ENCODE assay signal across 16 mouse cellular contexts in genomic region chr6:78551666-78552352, GRCm38 (mm10).
DNase-seq lines count a peak whose midpoint lies in the region; ATAC-seq lines count a peak whose summit lies in the region.
"Had no signal": no experiment of that assay in that cellular context is flagged by ENCODE, and none has a peak within 500 bp of the region (broad histone marks: within the 10 kb centered on the region; RNA-seq: fewer than 3 reads in every experiment).

No protein-coding gene starts in this region.

- H3K9ac ChIP-seq in forebrain, embryonic 16.5 days (replicated peaks; ENCODE audit: low read depth, low read length): no peak overlapping the region
- H3K9ac ChIP-seq in neural tube, embryonic 12.5 days: no peak overlapping the region
- H3K9ac ChIP-seq: heart, embryonic 15.5 days; liver, embryonic 15.5 days; stomach, embryonic 15.5 days had no signal

- ATAC-seq in frontal cortex, adult (ENCODE audit: low TSS enrichment): peak; percentile 50
- no peak for ATAC-seq in forebrain, embryonic 16.5 days
- ATAC-seq in neural tube, embryonic 12.5 days (ENCODE audit: low FRiP score, low read depth): peak; percentile 87

- H3K27me3 ChIP-seq in forebrain, embryonic 16.5 days (replicated peaks; ENCODE audit: control insufficient read depth, insufficient read depth, low read length): no peaks in the 10 kb centered on the region
- no peaks in the 10 kb centered on the region for H3K27me3 ChIP-seq in neural tube, embryonic 12.5 days (replicated peaks)
- H3K27me3 ChIP-seq: heart, embryonic 15.5 days; liver, embryonic 15.5 days; stomach, embryonic 15.5 days had no signal

- H3K9me3 ChIP-seq in forebrain, embryonic 16.5 days (ENCODE audit: control insufficient read depth, low read length): no peaks in the 10 kb centered on the region
- no peaks in the 10 kb centered on the region for H3K9me3 ChIP-seq in neural tube, embryonic 12.5 days
- H3K9me3 ChIP-seq: heart, embryonic 15.5 days; liver, embryonic 15.5 days; stomach, embryonic 15.5 days had no signal

- H3K4me1 ChIP-seq in forebrain, embryonic 16.5 days (replicated peaks; ENCODE audit: control insufficient read depth, insufficient read depth, low read length): peaks cover 6% of the 10 kb centered on the region
- peaks cover 17% of the 10 kb centered on the region for H3K4me1 ChIP-seq in neural tube, embryonic 12.5 days
- H3K4me1 ChIP-seq: heart, embryonic 15.5 days; liver, embryonic 15.5 days; stomach, embryonic 15.5 days had no signal

- H3K4me3 ChIP-seq in forebrain, embryonic 16.5 days (replicated peaks; ENCODE audit: low read length): no peak overlapping the region
- H3K4me3 ChIP-seq in neural tube, embryonic 12.5 days: no peak overlapping the region
- H3K4me3 ChIP-seq: heart, embryonic 15.5 days; liver, embryonic 15.5 days; stomach, embryonic 15.5 days had no signal

- H3K36me3 ChIP-seq in forebrain, embryonic 16.5 days (ENCODE audit: control insufficient read depth, insufficient read depth): no peaks in the 10 kb centered on the region
- no peaks in the 10 kb centered on the region for H3K36me3 ChIP-seq in neural tube, embryonic 12.5 days
- H3K36me3 ChIP-seq: heart, embryonic 15.5 days; liver, embryonic 15.5 days; stomach, embryonic 15.5 days had no signal

- H3K4me2 ChIP-seq in forebrain, embryonic 16.5 days (ENCODE audit: low read length): 0 out of 2 replicates have a peak overlapping the region, but pooled peaks have one; percentile 15
- H3K4me2 ChIP-seq in neural tube, embryonic 12.5 days (replicated peaks): peak overlapping the region; percentile 8; the same call in 1 of the 2 replicates
- H3K4me2 ChIP-seq: heart, embryonic 15.5 days; liver, embryonic 15.5 days; stomach, embryonic 15.5 days had no signal

- DNase-seq in frontal cortex, postnatal 36 days (ENCODE audit: low spot score in 2 of 2): no peak
- peak; percentile 39 for DNase-seq in mesoderm, embryonic 11.5 days (ENCODE audit: low read depth, low spot score)
- no peak for DNase-seq in right cerebral cortex, postnatal 36 days (ENCODE audit: low spot score in 2 of 2)
- no peak for DNase-seq in testis, postnatal 10 days (ENCODE audit: low spot score)
- no peak for DNase-seq in urinary bladder, postnatal 10 days (ENCODE audit: low spot score)
- DNase-seq: cerebellum, adult 18-20 months; left cerebral cortex, postnatal 4 days; lung, postnatal 36 days; right cerebral cortex, postnatal 4 days; thymus, postnatal 36 days had no signal

- 20% methylated on average over 8 of the region's 8 CpGs for WGBS in forebrain, embryonic 16.5 days
- WGBS in neural tube, embryonic 12.5 days: 14% methylated on average over 8 of the region's 8 CpGs

- H3K27ac ChIP-seq in forebrain, embryonic 16.5 days (ENCODE audit: low read length): no peak overlapping the region
- no peak overlapping the region for H3K27ac ChIP-seq in neural tube, embryonic 12.5 days
- H3K27ac ChIP-seq: heart, embryonic 15.5 days; liver, embryonic 15.5 days; stomach, embryonic 15.5 days had no signal
